Mouse (Mus musculus): Measurements from ENCODE around the gene Apc2. TPM values are rescaled to one million over a fixed set of nuclear protein-coding genes. Genes with fewer than 3 reads are reported as not detected.
"Not testable (repeated sequence)": the region's sequence is repeated elsewhere in the genome, so short reads cannot be mapped to it uniquely, and the experiment has no call there.

Gene Apc2
- 0.78 and 1.4 TPM in 2 replicates for polyA plus RNA-seq (2014; fragmentation: Nextera tagmentation; extraction: Ambion mirVana)

GRCm38 (mm10) chr10:80295618-80296425, at the start of gene Apc2:
TSS of gene Apc2 (plus strand) at chr10:80295977.
- H3K4me1 ChIP-seq (ENCODE audit: control insufficient read depth in 2 of 2, insufficient read depth in 2 of 2, low read length in 2 of 2): peaks cover 14 to 26% of the 10 kb centered on the region in 2 experiments; a peak in 2 of 4 replicates
- peaks cover 22% of the 10 kb centered on the region for H3K36me3 ChIP-seq (ENCODE audit: control insufficient read depth, insufficient read depth, low read length)
- 0 out of 4 replicates have a peak within 1 kb of the TSS, but pooled peaks of 1 of the 2 experiments have one; percentile 10 for H3K27ac ChIP-seq (replicated peaks in 1 of 2; ENCODE audit: control insufficient read depth in 1 of 2, insufficient read depth in 1 of 2, low read depth in 2 of 2, low read length in 2 of 2)

GRCm38 (mm10) chr10:80247849-80248248, 47.9 kb upstream of the Apc2 start:
- H3K27ac ChIP-seq (replicated peaks in 1 of 2; ENCODE audit: control insufficient read depth in 1 of 2, insufficient read depth in 1 of 2, low read depth in 2 of 2, low read length in 2 of 2): no peak overlapping the region
- no peaks in the 10 kb centered on the region for H3K27me3 ChIP-seq (ENCODE audit: control insufficient read depth, insufficient read depth, low read length)
- H3K4me1 ChIP-seq (ENCODE audit: control insufficient read depth in 2 of 2, insufficient read depth in 2 of 2, low read length in 2 of 2): peaks cover 9 to 24% of the 10 kb centered on the region in 2 experiments
- no peak for ATAC-seq (ENCODE audit: insufficient number of reproducible peaks, insufficient read depth, low FRiP score, low read depth)
- H3K9me3 ChIP-seq (ENCODE audit: control insufficient read depth, low read length): no peaks in the 10 kb centered on the region
- no peak overlapping the region for H3K9ac ChIP-seq (ENCODE audit: low read length)
- H3K36me3 ChIP-seq (ENCODE audit: control insufficient read depth, insufficient read depth, low read length): peaks cover 31% of the 10 kb centered on the region
- 54% methylated on average over 6 of the region's 6 CpGs for WGBS
- 0 out of 2 replicates have a peak overlapping the region, but pooled peaks have one; percentile 91 for H3K4me2 ChIP-seq (ENCODE audit: low read length)
- no peak overlapping the region for H3K4me3 ChIP-seq (ENCODE audit: control insufficient read depth in 1 of 2, insufficient read depth in 1 of 2, low read depth in 1 of 2, low read length in 2 of 2)

More at GRCm38 (mm10) chr10:80295618-80296425, at the start of gene Apc2:
- Histone ChIP-seq H3K27me3 (ENCODE audit: control insufficient read depth, insufficient read depth, low read length) (peaks cover 44% of the 10 kb centered on the region), H3K4me2 (ENCODE audit: low read length) (peak within 1 kb of the TSS; percentile 85), H3K9ac (ENCODE audit: low read length) (peak within 1 kb of the TSS; percentile 65), H3K9me3 (ENCODE audit: control insufficient read depth, low read length) (no peaks in the 10 kb centered on the region), H3K4me3 (ENCODE audit: control insufficient read depth in 1 of 2, insufficient read depth in 1 of 2, low read depth in 1 of 2, low read length in 2 of 2) (peak within 1 kb of the TSS; percentile 44 to 53)
- peak; percentile 20 for ATAC-seq (ENCODE audit: insufficient number of reproducible peaks, insufficient read depth, low FRiP score, low read depth)
- WGBS: 2% methylated on average over 26 of the region's 26 CpGs

- not testable (repeated sequence) for H3K27me3 ChIP-seq (ENCODE audit: control insufficient read depth, insufficient read depth, low read length); ATAC-seq (ENCODE audit: insufficient number of reproducible peaks, insufficient read depth, low FRiP score, low read depth); H3K9ac ChIP-seq (ENCODE audit: low read length); H3K9me3 ChIP-seq (ENCODE audit: control insufficient read depth, low read length); H3K27ac ChIP-seq (replicated peaks in 1 of 2; ENCODE audit: control insufficient read depth in 1 of 2, insufficient read depth in 1 of 2, low read depth in 2 of 2, low read length in 2 of 2)
- Histone ChIP-seq H3K4me2 (ENCODE audit: low read length) (peak overlapping the region; percentile 91), H3K36me3 (ENCODE audit: control insufficient read depth, insufficient read depth, low read length) (peaks cover 30% of the 10 kb centered on the region), H3K4me3 (ENCODE audit: control insufficient read depth in 1 of 2, insufficient read depth in 1 of 2, low read depth in 1 of 2, low read length in 2 of 2) (peak overlapping the region in 1 of 2 experiments; percentile 90; a peak in 3 of 4 replicates), H3K4me1 (ENCODE audit: control insufficient read depth in 2 of 2, insufficient read depth in 2 of 2, low read length in 2 of 2) (peaks cover 9 to 19% of the 10 kb centered on the region in 2 experiments)
- WGBS: 44% methylated on average over 3 of the region's 3 CpGs
Observed at GRCm38 (mm10) chr10:80248437-80248836, 47.3 kb upstream of the Apc2 start.

- peak within 1 kb of the TSS; percentile 82 to 90 for H3K4me3 ChIP-seq (ENCODE audit: control insufficient read depth in 1 of 2, insufficient read depth in 1 of 2, low read depth in 1 of 2, low read length in 2 of 2)
- H3K4me2 ChIP-seq (ENCODE audit: low read length): peak within 1 kb of the TSS; percentile 91
- H3K9ac ChIP-seq (ENCODE audit: low read length): peak within 1 kb of the TSS; percentile 95
- H3K27me3 ChIP-seq (ENCODE audit: control insufficient read depth, insufficient read depth, low read length): no peaks in the 10 kb centered on the region
- peaks cover 9 to 19% of the 10 kb centered on the region in 2 experiments for H3K4me1 ChIP-seq (ENCODE audit: control insufficient read depth in 2 of 2, insufficient read depth in 2 of 2, low read length in 2 of 2)
- peaks cover 30% of the 10 kb centered on the region for H3K36me3 ChIP-seq (ENCODE audit: control insufficient read depth, insufficient read depth, low read length)
- peak; percentile 79 for ATAC-seq (ENCODE audit: insufficient number of reproducible peaks, insufficient read depth, low FRiP score, low read depth)
- H3K27ac ChIP-seq (replicated peaks in 1 of 2; ENCODE audit: control insufficient read depth in 1 of 2, insufficient read depth in 1 of 2, low read depth in 2 of 2, low read length in 2 of 2): peak within 1 kb of the TSS; percentile 95
- WGBS: under 1% methylated on average over 53 of the region's 53 CpGs
- no peaks in the 10 kb centered on the region for H3K9me3 ChIP-seq (ENCODE audit: control insufficient read depth, low read length)
Observed at GRCm38 (mm10) chr10:80248971-80249640, 46.7 kb upstream of the Apc2 start, which contains the start of gene Ndufs7. TSS of gene Ndufs7 (plus strand) at chr10:80249121.

GRCm38 (mm10) chr10:80250059-80250458, 45.7 kb upstream of the Apc2 start:
- H3K4me1 ChIP-seq (ENCODE audit: control insufficient read depth in 2 of 2, insufficient read depth in 2 of 2, low read length in 2 of 2): peaks cover 9 to 19% of the 10 kb centered on the region in 2 experiments
- peak overlapping the region in 1 of 2 experiments; percentile 95; a peak in 3 of 4 replicates for H3K27ac ChIP-seq (replicated peaks in 1 of 2; ENCODE audit: control insufficient read depth in 1 of 2, insufficient read depth in 1 of 2, low read depth in 2 of 2, low read length in 2 of 2)
- peaks cover 34% of the 10 kb centered on the region for H3K36me3 ChIP-seq (ENCODE audit: control insufficient read depth, insufficient read depth, low read length)
- peak overlapping the region; percentile 95 for H3K9ac ChIP-seq (ENCODE audit: low read length)
- no peak for ATAC-seq (ENCODE audit: insufficient number of reproducible peaks, insufficient read depth, low FRiP score, low read depth)
- peak overlapping the region; percentile 91 for H3K4me2 ChIP-seq (ENCODE audit: low read length)
- no peaks in the 10 kb centered on the region for H3K27me3 ChIP-seq (ENCODE audit: control insufficient read depth, insufficient read depth, low read length)
- H3K4me3 ChIP-seq (ENCODE audit: control insufficient read depth in 1 of 2, insufficient read depth in 1 of 2, low read depth in 1 of 2, low read length in 2 of 2): peak overlapping the region; percentile 82 to 90
- H3K9me3 ChIP-seq (ENCODE audit: control insufficient read depth, low read length): no peaks in the 10 kb centered on the region
- WGBS: 29% methylated on average over 2 of the region's 2 CpGs

GRCm38 (mm10) chr10:80250573-80250972, 45.2 kb upstream of the Apc2 start:
- Histone ChIP-seq H3K4me3 (ENCODE audit: control insufficient read depth in 1 of 2, insufficient read depth in 1 of 2, low read depth in 1 of 2, low read length in 2 of 2) (peak overlapping the region in 1 of 2 experiments; percentile 90; a peak in 1 of 4 replicates), H3K4me1 (ENCODE audit: control insufficient read depth in 2 of 2, insufficient read depth in 2 of 2, low read length in 2 of 2) (peaks cover 6 to 14% of the 10 kb centered on the region in 2 experiments), H3K4me2 (ENCODE audit: low read length) (peak overlapping the region; percentile 91), H3K27me3 (ENCODE audit: control insufficient read depth, insufficient read depth, low read length) (no peaks in the 10 kb centered on the region), H3K27ac (replicated peaks in 1 of 2; ENCODE audit: control insufficient read depth in 1 of 2, insufficient read depth in 1 of 2, low read depth in 2 of 2, low read length in 2 of 2) (no peak overlapping the region), H3K36me3 (ENCODE audit: control insufficient read depth, insufficient read depth, low read length) (peaks cover 39% of the 10 kb centered on the region), H3K9ac (ENCODE audit: low read length) (peak overlapping the region; percentile 95), H3K9me3 (ENCODE audit: control insufficient read depth, low read length) (no peaks in the 10 kb centered on the region)
- 90% methylated on average over 4 of the region's 4 CpGs for WGBS
- ATAC-seq (ENCODE audit: insufficient number of reproducible peaks, insufficient read depth, low FRiP score, low read depth): no peak

GRCm38 (mm10) chr10:80252011-80252410, 43.8 kb upstream of the Apc2 start:
- Histone ChIP-seq H3K9me3 (ENCODE audit: control insufficient read depth, low read length) (no peaks in the 10 kb centered on the region), H3K27me3 (ENCODE audit: control insufficient read depth, insufficient read depth, low read length) (no peaks in the 10 kb centered on the region), H3K9ac (ENCODE audit: low read length) (no peak overlapping the region), H3K4me3 (ENCODE audit: control insufficient read depth in 1 of 2, insufficient read depth in 1 of 2, low read depth in 1 of 2, low read length in 2 of 2) (no peak overlapping the region), H3K4me1 (ENCODE audit: control insufficient read depth in 2 of 2, insufficient read depth in 2 of 2, low read length in 2 of 2) (peaks cover 8 to 17% of the 10 kb centered on the region in 2 experiments), H3K27ac (replicated peaks in 1 of 2; ENCODE audit: control insufficient read depth in 1 of 2, insufficient read depth in 1 of 2, low read depth in 2 of 2, low read length in 2 of 2) (no peak overlapping the region), H3K4me2 (ENCODE audit: low read length) (no peak overlapping the region), H3K36me3 (ENCODE audit: control insufficient read depth, insufficient read depth, low read length) (peaks cover 53% of the 10 kb centered on the region)
- no peak for ATAC-seq (ENCODE audit: insufficient number of reproducible peaks, insufficient read depth, low FRiP score, low read depth)
